Mouse (Mus musculus) MEL (cell line): Measurements from ENCODE around the gene En2. TPM values are rescaled to one million over a fixed set of nuclear protein-coding genes. Genes with fewer than 3 reads are reported as not detected.

Experiments
- DNase-seq: peaks from one replicate; pipeline ENCODE4 v3.0.0; 2011; ENCODE audit warnings: low read depth, low spot score
- H3K27ac ChIP-seq: 2 replicates; pipeline ENCODE4 v1.5.1; 2012; ENCODE audit warnings: low read depth, mild to moderate bottlenecking, control low read depth, low read length, moderate library complexity; ENCODE audit not compliant: control insufficient read depth
- H3K27me3 ChIP-seq, 2 experiments: fragments of 150-350 bp in 1 of 2; sonication (generic) in 1 of 2; 2 replicates each; pipeline ENCODE4 v1.6.1; 2012; ENCODE audit warnings: low read length in 2 of 2, mild to moderate bottlenecking in 2 of 2, improper control_type of control experiment in 1 of 2, moderate library complexity in 1 of 2; ENCODE audit not compliant: insufficient read depth in 2 of 2, control insufficient read depth in 1 of 2
- H3K36me3 ChIP-seq, 2 experiments: 2 replicates each; pipeline ENCODE4 v1.6.1; 2012 to 2014; ENCODE audit warnings: low read length in 2 of 2, improper control_type of control experiment in 1 of 2, inconsistent platforms in 1 of 2, mild to moderate bottlenecking in 1 of 2; ENCODE audit not compliant: insufficient read depth in 2 of 2, control insufficient read depth in 1 of 2
- H3K4me1 ChIP-seq, 2 experiments: fragments of 150-350 bp in 1 of 2; sonication (generic) in 1 of 2; 2 replicates each; pipeline ENCODE4 v1.6.1; 2012; ENCODE audit warnings: low read length in 2 of 2, improper control_type of control experiment in 1 of 2, mild to moderate bottlenecking in 1 of 2; ENCODE audit not compliant: insufficient read depth in 2 of 2, control insufficient read depth in 1 of 2
- H3K4me3 ChIP-seq, 2 experiments: fragments of 150-350 bp in 1 of 2; sonication (generic) in 1 of 2; 2 replicates each; pipeline ENCODE4 v1.5.1; 2012; ENCODE audit warnings: low read depth in 2 of 2, low read length in 2 of 2, mild to moderate bottlenecking in 2 of 2, moderate library complexity in 2 of 2, control low read depth in 1 of 2, improper control_type of control experiment in 1 of 2; ENCODE audit not compliant: control insufficient read depth in 1 of 2, insufficient read depth in 1 of 2
- H3K79me2 ChIP-seq: 2 replicates; pipeline ENCODE4 v1.6.1; 2012; ENCODE audit warnings: mild to moderate bottlenecking, low read length, moderate library complexity; ENCODE audit not compliant: control insufficient read depth, poor library complexity, insufficient read depth
- H3K9ac ChIP-seq: 2 replicates; pipeline ENCODE4 v1.6.1; 2012; ENCODE audit warnings: low read depth, mild to moderate bottlenecking, control low read depth, low read length, moderate library complexity; ENCODE audit not compliant: control insufficient read depth, poor library complexity, severe bottlenecking
- H3K9me3 ChIP-seq: fragments of 150-350 bp; sonication (generic); replicated peaks from 2 replicates; pipeline ENCODE4 v1.6.1; 2012; ENCODE audit warnings: mild to moderate bottlenecking, low read length, improper control_type of control experiment, moderate library complexity; ENCODE audit not compliant: insufficient read depth
- JUND ChIP-seq: IDR thresholded peaks from 2 replicates; pipeline ENCODE4 v1.6.1; 2011; ENCODE audit warnings: low read depth, mild to moderate bottlenecking, improper control_type of control experiment, low read length
- KAT2A ChIP-seq: conservative IDR thresholded peaks from 2 replicates; pipeline ENCODE4 v1.6.1; 2012; ENCODE audit warnings: low read depth, low read length, improper control_type of control experiment, inconsistent platforms
- MAX ChIP-seq: IDR thresholded peaks from 2 replicates; pipeline ENCODE4 v1.6.1; 2011; ENCODE audit warnings: low read length, improper control_type of control experiment
- MAZ ChIP-seq: IDR thresholded peaks from 2 replicates; pipeline ENCODE4 v1.6.1; 2012; ENCODE audit warnings: low read depth, mild to moderate bottlenecking, inconsistent platforms, low read length, improper control_type of control experiment
- MEF2A ChIP-seq: IDR thresholded peaks from 2 replicates; pipeline ENCODE4 v1.6.1; 2014; ENCODE audit warnings: low read depth, mild to moderate bottlenecking, inconsistent platforms, low read length, improper control_type of control experiment; ENCODE audit not compliant: poor library complexity, insufficient replicate concordance, severe bottlenecking; ENCODE audit errors: extremely low read depth
- MXI1 ChIP-seq: IDR thresholded peaks from 2 replicates; pipeline ENCODE4 v1.6.1; 2011; ENCODE audit warnings: mild to moderate bottlenecking, low read depth, low read length, improper control_type of control experiment
- MYC ChIP-seq: IDR thresholded peaks from 2 replicates; pipeline ENCODE4 v1.6.1; 2011; ENCODE audit warnings: low read depth, mild to moderate bottlenecking, low read length, improper control_type of control experiment, moderate library complexity
- NELFE ChIP-seq: IDR thresholded peaks from 2 replicates; pipeline ENCODE4 v1.6.1; 2011; ENCODE audit warnings: low read depth, low read length, improper control_type of control experiment
- NRF1 ChIP-seq: IDR thresholded peaks from 2 replicates; pipeline ENCODE4 v1.6.1; 2014; ENCODE audit warnings: low read depth, mild to moderate bottlenecking, inconsistent platforms, low read length, improper control_type of control experiment, moderate library complexity; ENCODE audit not compliant: poor library complexity, insufficient read depth, severe bottlenecking
- POLR2AphosphoS2 ChIP-seq: IDR thresholded peaks from 2 replicates; pipeline ENCODE4 v1.6.1; 2011; ENCODE audit warnings: low read length, improper control_type of control experiment
- RAD21 ChIP-seq: IDR thresholded peaks from 2 replicates; pipeline ENCODE4 v1.6.1; 2011; ENCODE audit warnings: mild to moderate bottlenecking, low read depth, low read length, improper control_type of control experiment
- TBP ChIP-seq: IDR thresholded peaks from 2 replicates; pipeline ENCODE4 v1.8.0; 2011; ENCODE audit warnings: low read depth, low read length, improper control_type of control experiment
- TCF12 ChIP-seq: IDR thresholded peaks from 2 replicates; pipeline ENCODE4 v1.6.1; 2014; ENCODE audit warnings: low read depth, mild to moderate bottlenecking, inconsistent platforms, low read length, improper control_type of control experiment, moderate library complexity
- UBTF ChIP-seq: IDR thresholded peaks from 2 replicates; pipeline ENCODE4 v1.6.1; 2012; ENCODE audit warnings: low read depth, mild to moderate bottlenecking, inconsistent platforms, low read length, improper control_type of control experiment, moderate library complexity, borderline replicate concordance; ENCODE audit not compliant: insufficient read depth
- ZC3H11A ChIP-seq: IDR thresholded peaks from 2 replicates; pipeline ENCODE4 v1.6.1; 2012; ENCODE audit warnings: low read depth, mild to moderate bottlenecking, inconsistent platforms, low read length, improper control_type of control experiment
- ZMIZ1 ChIP-seq: IDR thresholded peaks from 2 replicates; pipeline ENCODE4 v1.6.1; 2012; ENCODE audit warnings: low read depth, mild to moderate bottlenecking, inconsistent platforms, low read length, improper control_type of control experiment, moderate library complexity
- polyA plus RNA-seq, 2 experiments: library from polyadenylated mRNA; stranded (reverse) in 1 of 2; unstranded in 1 of 2; fragments of >175 nt in 1 of 2; fragments of >200 nt in 1 of 2; gene quantifications; 2 replicates each; pipeline versions ENCODE4 v1.2.1 to v1.2.4; 2012; ENCODE audit warnings: low replicate concordance in 2 of 2, low read depth in 1 of 2; ENCODE audit not compliant: insufficient read length in 2 of 2, insufficient read depth in 1 of 2, missing spikeins in 1 of 2
- total RNA-seq: library from RNA; depleted of rRNA; stranded (reverse); fragments of 300-350 nt; gene quantifications from 2 replicates; pipeline ENCODE4 v1.2.3, GENCODE M21; 2012

Gene En2
- total and polyA plus RNA-seq, 3 experiments: not detected

DNA sequence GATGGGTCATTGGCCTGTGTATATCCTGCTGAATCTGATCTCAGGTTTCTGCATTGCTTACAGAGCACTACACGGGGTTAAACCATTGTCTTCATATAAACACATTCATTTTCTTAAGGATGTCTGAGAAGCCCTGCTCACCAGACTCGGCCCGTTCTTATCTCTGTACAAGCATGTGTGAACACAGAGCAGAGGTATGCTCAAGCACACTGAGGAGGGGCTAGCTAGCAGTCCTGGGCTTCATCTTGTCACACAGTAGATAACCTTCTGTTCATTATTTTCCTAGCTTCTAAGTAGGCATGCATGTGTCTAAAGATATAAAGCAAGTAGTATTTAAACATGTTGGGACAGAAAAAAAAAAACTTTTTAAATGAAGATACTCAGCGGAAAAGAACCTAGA lies 41.0 kb downstream of the En2 start:
- H3K27me3 ChIP-seq: no peaks in the 10 kb centered on the region
- H3K36me3 ChIP-seq: no peaks in the 10 kb centered on the region
- no peaks in the 10 kb centered on the region for H3K9me3 ChIP-seq
- DNase-seq: no peak
- no peak overlapping the region for H3K9ac ChIP-seq
- H3K4me3 ChIP-seq: no peak overlapping the region
- H3K4me1 ChIP-seq: no peaks in the 10 kb centered on the region
- TF ChIP-seq MXI1 (no peak), NRF1 (no peak), MEF2A (no peak), TCF12 (no peak), MAZ (no peak), TBP (no peak), MAX (no peak), JUND (no peak), ZMIZ1 (no peak), POLR2AphosphoS2 (no peak), KAT2A (no peak), ZC3H11A (no peak), RAD21 (no peak), MYC (no peak), NELFE (no peak)
- TF ChIP-seq, all 39 proteins: peak for 0
- no peak overlapping the region for H3K27ac ChIP-seq
- H3K79me2 ChIP-seq: no peaks in the 10 kb centered on the region

GRCm38 (mm10) chr5:28207043-28207442 lies 41.5 kb downstream of the En2 start:
- no peak for DNase-seq
- no peaks in the 10 kb centered on the region for H3K27me3 ChIP-seq
- no peak overlapping the region for H3K9ac ChIP-seq

More at GRCm38 (mm10) chr5:28207043-28207442, 41.5 kb downstream of the En2 start:
- Histone ChIP-seq H3K4me3 (no peak overlapping the region), H3K9me3 (no peaks in the 10 kb centered on the region), H3K4me1 (no peaks in the 10 kb centered on the region), H3K36me3 (no peaks in the 10 kb centered on the region), H3K79me2 (no peaks in the 10 kb centered on the region), H3K27ac (no peak overlapping the region)
- no peak for TF ChIP-seq UBTF
